Mouse (Mus musculus) kidney, adult 18-20 months (tissue): ENCODE measurements at regions not wholly inside any gene's neighbourhood (a gene's known extent, or its start where the extent isn't known, plus 50 kb on each side); places are given as distances from the start of the nearest gene placed in this dataset.

Source experiments
- DNase-seq: peaks from one replicate; pipeline ENCODE4 v3.0.0; 2021

DNA sequence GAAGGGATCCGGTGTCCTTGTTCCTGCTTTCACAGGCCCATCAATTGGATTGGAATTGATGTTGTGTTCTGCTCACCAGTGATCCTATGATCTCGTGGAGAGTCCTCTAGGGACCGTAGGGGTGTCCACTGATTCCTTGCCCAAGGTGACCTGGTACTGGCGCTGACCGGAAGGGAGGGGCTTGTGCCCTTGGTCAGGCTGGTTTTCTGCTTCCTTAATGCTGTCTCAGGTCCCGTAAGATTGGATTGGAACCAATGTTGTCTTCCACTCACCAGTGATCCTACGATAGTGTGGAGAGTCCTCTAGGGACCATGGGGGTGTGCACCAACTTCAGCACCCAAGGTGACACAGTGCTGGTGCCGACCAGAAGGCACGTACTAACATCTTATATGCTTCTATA lies 324.9 kb upstream of the Ptchd4 start:
- DNase-seq, result no peak

DNA sequence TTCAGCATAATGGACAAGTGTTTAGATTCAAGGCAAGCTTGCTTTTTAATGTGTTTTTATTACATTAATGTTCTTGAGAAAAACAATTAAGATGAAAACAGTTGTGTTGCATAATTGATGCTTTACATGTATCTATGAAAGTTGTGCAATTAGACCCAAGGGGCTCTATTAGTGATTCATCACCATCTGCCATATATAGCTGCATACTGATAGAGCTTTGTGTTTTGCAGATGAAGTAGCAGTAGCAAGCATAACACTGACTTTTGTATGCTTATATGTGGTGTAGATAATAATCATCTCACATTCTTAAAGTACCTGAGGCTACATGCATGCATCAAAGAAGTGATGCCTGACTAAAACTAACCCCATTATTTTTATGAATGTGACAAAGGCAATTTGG lies 307.3 kb upstream of the Ptchd4 start:
- no peak for DNase-seq

DNA sequence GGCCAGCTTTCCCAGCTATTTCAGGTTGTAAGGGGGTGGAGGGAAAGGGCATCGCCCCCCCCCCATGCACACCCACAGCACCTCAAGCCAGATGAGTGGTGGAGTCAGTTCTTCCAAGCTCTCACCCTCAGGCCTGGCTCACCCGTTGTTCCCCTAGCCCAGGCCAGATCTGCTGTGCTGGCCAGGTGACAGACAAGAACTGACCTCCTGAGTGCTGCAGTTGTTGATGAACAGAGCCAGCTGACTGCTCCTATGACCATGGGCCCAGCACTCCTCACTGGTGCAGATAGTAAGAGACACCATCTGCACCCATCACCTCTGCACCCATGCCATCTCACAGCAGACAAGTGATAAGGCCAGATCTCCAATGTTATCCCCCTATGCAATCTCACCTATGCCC lies 291.5 kb upstream of the Ptchd4 start:
- DNase-seq, result no peak

DNA sequence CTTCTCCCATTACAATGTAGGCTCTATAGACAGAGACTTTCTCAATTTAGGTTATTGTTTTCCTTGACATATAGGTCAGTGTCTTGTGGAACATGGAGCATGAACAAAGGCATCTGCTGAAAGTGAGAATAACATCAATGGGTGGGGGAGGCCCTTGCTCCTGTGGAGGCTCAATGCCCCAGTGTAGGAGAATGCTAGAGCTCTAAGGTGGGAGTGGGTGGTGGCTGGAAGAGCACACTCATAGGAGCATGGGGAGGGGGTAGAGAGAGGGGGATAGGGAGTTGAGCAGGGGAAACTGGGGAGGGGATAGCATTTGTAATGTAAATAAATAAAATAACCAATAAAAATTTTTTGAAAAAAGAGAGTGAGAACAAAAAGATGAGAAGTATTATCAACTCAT lies 288.5 kb upstream of the Ptchd4 start:
- DNase-seq, result no peak

DNA sequence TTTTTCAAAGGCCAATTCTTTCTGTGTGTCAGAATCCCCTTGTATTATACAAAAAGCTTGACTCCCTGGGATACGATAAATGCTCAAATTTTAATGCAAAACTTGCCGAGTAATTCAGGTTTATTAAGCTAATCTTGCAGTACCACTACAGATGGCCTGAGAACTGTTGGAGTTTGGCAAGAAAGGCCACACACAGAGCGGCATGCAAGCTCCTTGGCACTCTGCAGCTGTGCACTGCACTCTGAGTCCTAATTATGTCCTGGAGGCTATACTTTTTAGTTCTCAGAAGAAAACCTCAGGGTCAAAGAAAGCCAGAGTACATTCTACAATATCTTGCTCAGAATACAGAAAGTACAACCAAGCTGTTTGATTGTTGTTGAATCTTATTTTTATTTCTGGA lies 286.3 kb upstream of the Ptchd4 start:
- DNase-seq, result no peak

DNA sequence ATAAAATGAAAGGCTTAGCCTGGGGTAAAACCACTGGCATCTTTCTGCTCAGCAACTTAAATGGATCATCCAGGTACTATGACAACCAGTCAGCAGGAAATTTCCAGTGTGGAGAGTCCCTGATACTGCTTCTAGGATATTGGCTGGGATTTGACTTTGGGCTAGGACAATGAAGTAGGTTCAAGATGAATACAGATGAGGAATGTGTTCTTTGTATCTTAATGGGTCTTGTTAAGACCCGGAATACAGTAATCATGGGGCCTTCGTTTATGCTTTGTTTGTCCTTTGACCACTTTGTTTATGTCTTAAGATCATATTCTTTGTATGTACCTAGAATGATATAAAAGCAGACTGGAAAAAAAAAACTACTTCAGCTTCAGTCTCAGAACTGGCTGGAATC lies 278.7 kb upstream of the Ptchd4 start:
- DNase-seq, result no peak

DNA sequence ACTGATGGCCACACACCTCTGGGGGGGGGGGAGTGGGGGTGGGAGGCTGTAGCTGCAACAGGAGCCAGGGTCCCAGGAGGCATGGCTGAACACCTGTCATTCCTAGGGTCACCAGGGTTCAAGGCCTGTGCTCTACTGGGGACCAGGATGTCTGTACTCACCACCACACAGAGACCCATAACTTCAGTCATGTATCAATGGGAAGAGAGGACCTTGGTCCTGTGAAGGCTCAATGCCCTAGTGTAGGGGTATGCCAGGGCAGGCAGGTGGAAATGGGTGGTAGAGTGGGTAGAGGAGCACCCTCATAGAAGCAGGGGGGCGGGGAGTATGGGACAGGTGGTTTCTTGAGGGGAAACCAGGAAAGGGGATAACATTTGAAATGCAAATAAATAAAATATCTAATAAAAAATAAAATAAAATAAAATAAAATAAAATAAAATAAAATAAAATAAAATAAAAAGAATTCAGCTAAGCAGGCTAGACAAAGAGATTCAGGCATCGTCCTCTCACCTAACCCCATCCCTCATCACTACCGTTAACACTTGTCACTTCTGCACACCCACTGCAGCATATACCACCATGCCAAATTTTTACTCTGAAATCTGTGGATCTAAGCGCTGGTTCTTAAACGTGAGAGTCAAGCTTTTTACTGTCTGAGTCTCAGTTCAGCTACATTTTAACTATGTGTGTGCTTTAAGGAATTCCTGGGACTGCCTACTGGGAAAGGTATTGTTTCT lies 265.8 kb upstream of the Ptchd4 start:
- DNase-seq, result no peak

DNA sequence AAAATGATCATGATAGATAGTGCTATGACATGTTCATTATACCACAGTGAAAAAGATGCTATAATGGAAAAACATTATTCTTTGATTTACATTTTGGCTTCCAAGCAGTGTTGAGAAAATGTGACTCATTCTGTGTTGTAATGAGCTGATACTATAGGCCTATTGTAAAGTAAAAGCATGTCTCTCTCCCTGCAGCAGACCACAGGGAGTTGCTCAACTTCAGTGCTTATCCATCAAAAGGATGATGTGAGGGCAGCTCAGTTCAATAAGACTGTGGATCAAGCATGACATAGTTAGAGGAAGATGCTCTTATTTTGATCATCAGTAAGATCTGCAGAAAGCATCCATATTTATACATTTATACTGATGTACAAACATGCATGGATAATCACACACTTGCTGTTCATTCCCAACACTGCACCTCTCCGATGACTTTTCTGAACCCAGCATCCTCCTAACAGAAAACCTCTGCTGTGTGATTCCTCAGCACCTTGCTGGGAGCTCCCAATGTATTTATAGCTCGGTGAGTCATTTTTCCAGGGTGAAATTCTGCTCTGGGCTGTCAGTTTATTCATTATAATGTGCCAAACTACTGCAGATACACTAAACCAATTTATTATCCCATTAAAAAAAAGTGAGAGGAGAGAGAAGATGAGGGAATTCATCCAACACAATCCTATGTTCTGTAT lies 224.8 kb upstream of the Ptchd4 start:
- DNase-seq, result no peak

DNA sequence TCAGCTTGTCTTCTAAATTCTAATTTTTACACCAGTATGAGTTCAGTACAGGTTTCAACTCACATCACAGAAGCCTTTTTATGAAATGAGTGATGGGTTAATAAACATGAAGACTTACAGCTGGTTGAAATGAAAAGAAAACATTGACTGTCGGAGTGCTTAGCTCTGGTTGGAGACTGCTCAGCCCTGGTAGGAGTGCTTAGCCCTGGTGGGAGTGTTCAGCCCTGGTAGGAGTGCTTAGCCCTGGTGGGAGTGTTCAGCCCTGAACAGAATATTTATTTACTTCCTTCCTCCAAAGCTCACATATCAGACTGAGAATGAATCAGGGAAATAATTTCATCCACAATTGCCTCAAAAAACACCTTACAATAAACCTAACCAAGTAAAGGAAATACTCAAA lies 202.1 kb upstream of the Ptchd4 start:
- DNase-seq, result no peak

DNA sequence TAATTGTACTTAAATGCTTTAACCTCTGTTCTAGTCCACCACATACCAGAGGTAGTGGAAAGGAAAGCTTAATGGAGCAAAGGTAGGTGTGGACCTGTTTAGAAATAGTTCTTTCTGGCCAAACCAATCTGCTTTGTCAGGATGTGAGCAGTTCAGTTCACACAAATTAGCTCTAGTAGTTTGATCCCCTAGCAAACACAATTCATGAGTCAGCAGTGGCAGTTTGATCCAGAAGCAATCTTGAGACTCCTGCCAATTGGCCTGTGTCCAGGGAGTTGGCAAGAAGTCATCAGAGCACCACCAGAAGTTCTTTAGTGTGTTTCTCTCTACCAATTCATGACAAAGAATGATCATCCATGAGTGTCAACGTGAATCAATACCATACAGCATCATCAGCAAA lies 195.0 kb upstream of the Ptchd4 start:
- peak; percentile 67 for DNase-seq

DNA sequence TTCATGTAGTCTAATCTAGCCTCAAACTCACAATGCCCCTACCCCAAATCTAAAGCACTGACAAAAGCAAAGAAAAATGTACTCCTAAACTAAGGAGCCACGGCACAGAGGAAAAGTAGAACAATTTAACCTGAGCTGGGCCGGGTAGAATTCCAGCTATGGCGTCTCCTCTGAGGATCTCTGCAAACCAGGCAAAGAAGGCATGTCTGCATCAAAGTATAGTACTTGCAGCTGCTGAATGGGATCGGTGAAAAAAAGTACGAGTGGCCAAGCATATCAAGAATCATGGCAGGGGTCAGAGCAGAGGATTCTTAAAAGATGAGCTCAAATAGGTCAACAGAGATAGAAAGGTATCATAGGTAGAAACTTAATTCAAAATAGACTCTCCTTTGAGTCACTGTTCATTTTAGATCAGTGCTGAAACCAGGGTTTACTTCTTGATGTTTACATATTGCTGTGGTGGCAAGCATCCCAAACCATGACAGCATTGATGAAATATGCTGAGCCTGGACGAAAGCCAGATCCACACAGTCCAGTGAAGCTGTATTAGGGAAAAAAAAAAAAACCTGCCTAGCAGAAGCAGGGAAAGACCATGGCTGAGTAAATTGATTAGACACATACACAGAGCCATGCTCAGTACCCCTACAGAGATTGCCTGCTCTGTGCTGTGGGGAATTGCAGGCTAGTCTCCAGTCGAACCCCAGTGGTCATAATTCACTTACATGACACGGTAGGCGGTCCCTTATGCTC lies 189.1 kb upstream of the Ptchd4 start:
- peak; percentile 14 for DNase-seq

DNA sequence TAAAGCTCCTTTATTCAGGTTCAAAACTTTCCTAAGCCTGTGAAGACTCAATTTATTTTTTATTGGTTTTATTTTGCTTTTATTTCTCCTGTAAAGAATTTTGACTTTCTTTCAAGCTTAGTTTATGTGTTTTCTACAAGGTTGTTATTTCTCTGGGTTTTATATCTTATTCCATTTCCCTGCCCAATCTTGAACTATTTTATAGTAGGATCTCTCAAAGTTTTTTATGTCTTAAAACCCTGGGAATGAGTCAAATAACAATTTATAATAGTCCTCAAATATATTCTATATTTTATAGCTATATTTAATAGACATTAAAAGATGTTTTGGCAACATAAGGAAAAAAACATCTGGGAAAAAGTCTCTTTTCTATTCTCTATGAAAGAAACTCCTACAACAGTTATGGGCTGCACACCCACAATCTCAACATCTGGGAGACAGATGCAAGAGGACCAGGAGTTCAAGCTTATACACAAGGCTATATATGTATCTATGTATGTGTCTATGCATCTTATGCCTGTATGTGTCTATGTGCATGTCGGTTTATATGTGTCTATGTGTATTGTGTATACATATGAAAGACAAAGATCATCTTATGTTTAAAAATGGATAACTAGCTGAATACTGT lies 146.2 kb upstream of the Ptchd4 start:
- no peak for DNase-seq

DNA sequence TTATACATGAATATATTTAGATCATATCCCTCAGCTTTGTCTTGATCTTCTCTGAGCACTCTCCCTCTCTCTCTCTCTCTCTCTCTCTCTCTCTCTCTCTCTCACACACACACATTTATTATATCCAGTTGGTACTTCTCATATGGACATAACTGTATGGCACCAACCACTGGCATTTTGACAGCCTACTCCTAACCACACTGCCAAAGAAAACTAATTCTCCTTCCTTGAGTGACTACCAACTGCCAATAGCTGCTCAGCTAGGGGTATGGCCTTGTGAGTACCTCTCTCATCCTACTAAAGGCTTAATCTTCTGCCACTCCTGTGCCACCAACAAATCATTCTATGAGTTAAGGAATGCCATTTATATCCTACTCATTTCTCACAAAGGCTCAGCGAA lies 127.2 kb upstream of the Ptchd4 start:
- no peak for DNase-seq

DNA sequence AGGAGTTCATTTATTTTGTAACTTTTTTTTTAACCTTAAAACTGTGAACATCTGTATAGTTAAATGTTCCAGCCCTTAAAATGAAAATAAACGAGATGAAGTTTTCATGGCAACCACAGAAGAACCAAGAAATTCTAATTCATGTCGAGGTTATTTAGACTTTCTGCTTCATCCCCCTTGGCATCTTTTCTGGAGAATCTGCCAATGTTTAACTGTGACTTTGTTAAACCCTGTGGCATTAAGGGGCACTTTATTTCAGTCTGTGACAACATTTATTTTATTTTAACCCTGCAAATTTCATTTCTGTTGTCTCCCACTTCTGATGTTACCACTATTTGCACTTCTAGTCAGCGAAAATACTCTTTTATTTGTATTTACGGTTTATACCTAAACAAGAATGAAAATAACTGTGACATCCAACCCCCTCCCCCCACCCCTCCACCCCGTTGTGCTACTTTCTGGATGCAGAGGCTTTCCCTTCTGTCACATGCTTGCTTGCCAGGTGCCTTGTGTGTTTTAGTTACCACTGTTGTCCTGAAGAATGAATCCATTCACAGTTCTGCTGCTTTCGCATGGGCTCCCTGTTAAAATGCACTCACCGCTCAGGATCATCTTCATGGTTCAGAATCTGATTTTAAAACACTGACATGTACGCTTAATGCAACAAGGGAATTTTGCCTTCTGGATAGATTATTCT lies 125.4 kb upstream of the Ptchd4 start:
- no peak for DNase-seq
